Mouse (Mus musculus) kidney, postnatal 36 days (tissue): ENCODE results near the gene Zap70.

Experiments used
- DNase-seq, 2 experiments: peaks; one replicate each; pipeline ENCODE4 v3.0.0; 2021 to 2022; ENCODE audit warnings: mixed read lengths in 2 of 2

Gene Zap70

GRCm38 (mm10) chr1:36761568-36761967, at the start of gene Zap70:
Gene Zap70, plus strand, starts transcription at chr1:36761798.
- DNase-seq: no peak

GRCm38 (mm10) chr1:36714311-36714710, 47.3 kb upstream of the Zap70 start, which contains the start of gene Actr1b:
Gene Actr1b, minus strand, starts transcription at chr1:36714422.
- DNase-seq: no peak

- no peak for DNase-seq
Measured at GRCm38 (mm10) chr1:36718786-36719185, 42.8 kb upstream of the Zap70 start.

- no peak for DNase-seq
Measured at GRCm38 (mm10) chr1:36723146-36724056, 38.2 kb upstream of the Zap70 start.

- no peak for DNase-seq
Measured at GRCm38 (mm10) chr1:36724057-36724431, 37.6 kb upstream of the Zap70 start.

- DNase-seq: peak; percentile 83 to 93
Measured at GRCm38 (mm10) chr1:36737300-36737699, 24.3 kb upstream of the Zap70 start.

GRCm38 (mm10) chr1:36739231-36739630, 22.4 kb upstream of the Zap70 start:
- DNase-seq: no peak

- no peak for DNase-seq
Measured at GRCm38 (mm10) chr1:36743046-36743445, 18.6 kb upstream of the Zap70 start.

- peak; percentile 65 to 87 for DNase-seq
Measured at GRCm38 (mm10) chr1:36744268-36744944, 17.2 kb upstream of the Zap70 start.

- DNase-seq: no peak
Measured at GRCm38 (mm10) chr1:36745661-36746060, 15.9 kb upstream of the Zap70 start.

- DNase-seq: peak in 1 of 2 experiments; percentile 61
Measured at GRCm38 (mm10) chr1:36746452-36746851, 15.1 kb upstream of the Zap70 start.

GRCm38 (mm10) chr1:36753932-36754675, 7.5 kb upstream of the Zap70 start:
- DNase-seq: no peak

GRCm38 (mm10) chr1:36758553-36758952, 3.0 kb upstream of the Zap70 start:
- no peak for DNase-seq

GRCm38 (mm10) chr1:36759076-36759475, 2.5 kb upstream of the Zap70 start:
- DNase-seq: no peak

GRCm38 (mm10) chr1:36760401-36760800, 1.2 kb upstream of the Zap70 start:
- no peak for DNase-seq

- DNase-seq: no peak
Measured at GRCm38 (mm10) chr1:36761061-36761460, 537 bp upstream of the Zap70 start.

GRCm38 (mm10) chr1:36766431-36767205, 5.0 kb downstream of the Zap70 start:
- no peak for DNase-seq

GRCm38 (mm10) chr1:36767321-36767720, 5.7 kb downstream of the Zap70 start:
- no peak for DNase-seq

GRCm38 (mm10) chr1:36768786-36769185, 7.2 kb downstream of the Zap70 start:
- no peak for DNase-seq

GRCm38 (mm10) chr1:36769951-36770350, 8.4 kb downstream of the Zap70 start:
- no peak for DNase-seq

- no peak for DNase-seq
Measured at GRCm38 (mm10) chr1:36770998-36771397, 9.4 kb downstream of the Zap70 start.

GRCm38 (mm10) chr1:36772198-36772934, 10.8 kb downstream of the Zap70 start:
- no peak for DNase-seq
